Mouse (Mus musculus) left cerebral cortex, adult 9 months (tissue): ENCODE measurements around the gene Pam.
A peak's percentile ranks its signal among the peaks of the same experiment; 100 is the strongest.
"Not testable (repeated sequence)": the region's sequence is repeated elsewhere in the genome, so short reads cannot be mapped to it uniquely, and the experiment has no call there.

ENCODE experiments used
- DNase-seq, 2 experiments: peaks; one replicate each; pipeline ENCODE4 v3.0.0; 2022; ENCODE audit warnings: low spot score in 2 of 2

Gene Pam

GRCm38 (mm10) chr1:97769294-97769903 is 326.0 kb downstream of the Pam start:
- peak in 1 of 2 experiments; percentile 25 for DNase-seq

GRCm38 (mm10) chr1:97768906-97769293 is 326.5 kb downstream of the Pam start:
- no peak for DNase-seq

- no peak for DNase-seq
Observed at GRCm38 (mm10) chr1:97768089-97768488, 327.4 kb downstream of the Pam start.

GRCm38 (mm10) chr1:97765712-97766111 is 329.7 kb downstream of the Pam start:
- DNase-seq, result not testable (repeated sequence)

- no peak for DNase-seq
Observed at GRCm38 (mm10) chr1:97761477-97761876, 334.0 kb downstream of the Pam start.

DNA sequence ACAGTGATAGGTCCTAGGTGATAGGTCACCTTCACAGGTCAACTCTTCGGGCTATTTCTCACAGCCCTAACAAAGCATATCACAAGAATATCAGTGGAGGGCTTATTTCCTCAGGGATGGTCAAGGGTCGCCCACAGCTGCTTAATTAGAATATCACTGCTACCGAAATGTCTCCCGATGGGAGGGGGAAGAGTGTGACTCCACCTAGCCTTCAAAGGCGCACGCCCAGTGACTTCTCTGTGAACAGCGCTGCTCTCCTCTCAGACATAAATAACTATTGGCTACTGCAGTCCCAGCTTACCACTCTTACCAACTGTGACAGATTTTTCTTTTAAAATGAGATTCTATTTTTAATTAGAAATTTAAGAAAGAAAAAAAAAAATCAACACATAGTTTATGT is 334.8 kb downstream of the Pam start:
- DNase-seq, result no peak

GRCm38 (mm10) chr1:97759841-97760240 is 335.6 kb downstream of the Pam start:
- no peak for DNase-seq

DNA sequence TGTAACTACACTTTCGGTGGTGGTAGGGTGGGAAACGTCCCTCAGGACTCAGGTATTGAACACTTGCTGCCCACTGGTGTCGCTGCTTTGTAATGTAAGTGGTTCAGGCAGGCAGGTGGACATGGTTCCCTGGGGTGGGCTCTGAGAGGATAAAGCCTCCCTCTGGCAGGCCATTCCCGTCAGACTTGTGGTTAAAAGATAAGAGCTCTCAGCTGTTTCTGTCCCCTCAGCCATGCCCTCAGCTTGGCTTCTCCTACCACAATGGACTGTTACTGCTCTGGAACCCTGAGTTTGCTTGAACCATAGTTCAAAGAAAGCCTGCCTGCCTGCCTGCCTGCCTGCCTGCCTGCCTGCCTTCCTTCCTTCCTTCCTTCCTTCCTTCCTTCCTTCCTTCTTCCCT is 341.1 kb downstream of the Pam start:
- DNase-seq, result no peak

DNA sequence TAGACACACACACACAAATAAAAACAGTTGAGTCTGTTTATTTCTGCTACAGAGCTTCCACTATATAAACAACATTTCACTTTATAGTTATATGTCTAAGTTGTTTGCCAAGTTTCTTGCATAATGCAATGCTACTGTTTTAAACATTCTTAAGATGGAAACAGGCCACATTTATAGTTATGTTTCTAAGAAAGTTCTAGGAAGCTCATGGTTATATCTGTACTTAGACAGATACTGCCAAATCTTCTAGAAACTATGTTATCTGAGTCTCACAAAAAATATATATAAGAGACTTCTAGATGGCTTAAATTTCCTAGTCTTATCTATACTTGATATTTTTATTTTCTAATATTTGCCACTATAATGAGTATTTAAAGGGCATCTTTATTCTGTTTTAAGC is 342.2 kb downstream of the Pam start:
- DNase-seq, result no peak

DNA sequence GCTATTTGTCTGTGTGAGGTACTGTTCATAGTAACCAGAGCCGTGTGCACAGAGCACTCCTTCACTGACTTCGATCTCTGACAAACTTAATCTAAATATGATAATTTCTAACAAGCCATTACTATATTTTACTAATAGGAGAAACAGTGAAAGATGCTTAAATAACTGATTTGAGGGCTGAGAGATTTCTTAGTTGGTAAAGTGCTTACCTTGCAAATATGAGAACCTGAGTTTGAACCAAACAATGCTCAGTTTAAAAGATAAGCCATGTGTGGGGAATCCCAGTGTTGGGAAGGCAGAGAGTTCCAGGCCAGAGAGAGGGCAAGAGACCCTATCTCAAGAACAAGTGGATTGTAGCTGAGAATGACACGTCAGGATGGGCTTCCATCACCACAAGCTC is 347.3 kb downstream of the Pam start:
- DNase-seq, result no peak

- no peak for DNase-seq
Observed at GRCm38 (mm10) chr1:97746261-97746660, 349.2 kb downstream of the Pam start.

GRCm38 (mm10) chr1:97745712-97746111 is 349.7 kb downstream of the Pam start:
- DNase-seq, result no peak
